Mouse (Mus musculus): ENCODE measurements around the gene Mfsd6. TPM values are rescaled to one million over a fixed set of nuclear protein-coding genes. Genes with fewer than 3 reads are reported as not detected.

Mfsd6 gene
- 10 to 100 TPM; 76.9 to 80.1 TPM for total RNA-seq (2021)

DNA sequence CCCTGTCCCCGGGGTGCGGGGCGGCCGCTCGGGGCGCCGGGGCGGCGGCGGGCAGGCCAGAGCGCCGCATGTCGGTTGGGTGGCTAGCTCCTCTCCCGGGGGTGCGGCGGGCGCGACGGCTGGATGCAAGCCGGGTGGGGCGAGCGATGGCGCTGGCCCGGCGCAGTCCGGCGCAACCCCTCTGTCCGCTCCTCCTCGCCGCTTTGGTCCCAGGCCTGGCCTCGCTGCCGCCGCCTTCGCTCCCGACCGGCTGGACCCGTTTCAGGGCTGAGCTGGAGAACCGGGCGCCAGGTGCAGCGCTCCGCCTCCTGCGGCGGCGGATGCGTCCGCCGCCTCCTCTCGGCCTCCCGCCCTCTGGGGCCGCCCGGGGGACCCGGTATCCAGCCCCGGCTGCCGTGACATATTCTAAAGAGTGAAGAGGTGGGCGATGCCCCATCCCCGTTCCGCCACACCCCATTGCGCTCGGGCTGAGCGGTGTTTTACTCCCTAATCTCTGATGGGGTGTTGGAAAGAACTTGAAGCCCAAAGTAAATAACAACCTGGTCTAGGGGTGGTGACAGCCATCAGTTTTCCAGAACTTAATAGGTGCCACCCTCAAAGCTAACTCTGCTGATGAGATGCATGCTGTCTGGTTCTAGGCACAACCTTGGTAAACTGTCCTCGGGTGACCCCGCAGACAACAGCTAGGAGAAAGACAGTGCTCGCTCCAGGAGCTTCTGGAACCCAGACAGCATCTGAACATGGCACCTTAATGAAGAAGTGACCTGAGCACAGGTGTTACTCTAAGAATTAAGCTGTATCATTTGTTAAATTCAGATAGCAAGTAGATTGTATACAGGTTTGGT, at the start of gene Mfsd6:
TSS of gene Mfsd6 (minus strand) at position 407 of the 845 bp plus-strand sequence.
- peak; percentile 56 to 78 for DNase-seq (ENCODE audit: low spot score in 2 of 2)
- intact Hi-C loops (cut with DNase I), result loop anchor here (10.0 kb wide), 2 partner anchors 62 to 232 kb away; no protein-coding TSS in a partner anchor

DNA sequence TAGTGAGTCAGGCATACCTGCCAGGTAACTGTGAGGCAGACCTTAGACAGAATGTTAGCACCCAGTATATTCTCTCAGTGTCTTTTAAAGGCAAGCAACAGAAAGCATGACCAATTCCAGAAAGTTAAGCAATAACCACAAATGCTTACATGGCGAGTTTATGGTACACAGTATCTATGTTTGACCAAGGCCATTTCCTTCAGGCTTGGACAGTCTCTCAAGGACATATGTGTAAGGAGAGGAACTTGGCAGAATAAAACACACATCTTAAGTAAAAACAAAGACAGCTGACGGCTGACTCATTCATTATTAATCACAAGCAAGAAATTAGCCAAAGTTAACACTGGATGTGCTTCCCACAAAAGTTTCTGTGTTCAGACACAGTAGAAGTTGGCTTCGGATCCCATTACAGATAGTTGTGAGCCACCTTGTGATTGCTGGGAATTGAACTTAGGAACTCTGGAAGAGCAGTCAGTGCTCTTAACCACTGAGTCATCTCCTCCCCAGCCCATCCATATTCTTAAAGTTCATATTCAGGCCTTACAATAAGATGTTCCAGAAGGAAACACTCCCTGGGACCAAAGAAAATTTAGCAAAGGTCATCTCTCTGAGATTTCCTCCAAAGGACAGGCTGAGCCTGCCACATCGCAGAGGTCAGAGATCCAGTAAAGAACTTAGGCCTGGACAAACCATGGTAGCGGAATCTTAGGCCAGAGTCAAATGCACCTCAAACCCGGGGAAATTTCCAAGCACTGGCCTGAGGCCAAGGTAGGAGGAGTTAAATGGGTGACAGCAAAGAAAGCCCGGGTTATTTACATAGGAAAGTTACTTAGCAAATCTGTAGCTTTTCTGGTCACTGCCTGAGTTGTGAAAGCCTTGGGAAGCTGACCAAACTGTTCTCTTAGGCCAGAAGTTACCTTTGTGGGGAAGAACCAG, 38.2 kb upstream of the Mfsd6 start:
- DNase-seq (ENCODE audit: low spot score in 2 of 2), result no peak
- intact Hi-C loops (cut with DNase I), result no loop called here

DNA sequence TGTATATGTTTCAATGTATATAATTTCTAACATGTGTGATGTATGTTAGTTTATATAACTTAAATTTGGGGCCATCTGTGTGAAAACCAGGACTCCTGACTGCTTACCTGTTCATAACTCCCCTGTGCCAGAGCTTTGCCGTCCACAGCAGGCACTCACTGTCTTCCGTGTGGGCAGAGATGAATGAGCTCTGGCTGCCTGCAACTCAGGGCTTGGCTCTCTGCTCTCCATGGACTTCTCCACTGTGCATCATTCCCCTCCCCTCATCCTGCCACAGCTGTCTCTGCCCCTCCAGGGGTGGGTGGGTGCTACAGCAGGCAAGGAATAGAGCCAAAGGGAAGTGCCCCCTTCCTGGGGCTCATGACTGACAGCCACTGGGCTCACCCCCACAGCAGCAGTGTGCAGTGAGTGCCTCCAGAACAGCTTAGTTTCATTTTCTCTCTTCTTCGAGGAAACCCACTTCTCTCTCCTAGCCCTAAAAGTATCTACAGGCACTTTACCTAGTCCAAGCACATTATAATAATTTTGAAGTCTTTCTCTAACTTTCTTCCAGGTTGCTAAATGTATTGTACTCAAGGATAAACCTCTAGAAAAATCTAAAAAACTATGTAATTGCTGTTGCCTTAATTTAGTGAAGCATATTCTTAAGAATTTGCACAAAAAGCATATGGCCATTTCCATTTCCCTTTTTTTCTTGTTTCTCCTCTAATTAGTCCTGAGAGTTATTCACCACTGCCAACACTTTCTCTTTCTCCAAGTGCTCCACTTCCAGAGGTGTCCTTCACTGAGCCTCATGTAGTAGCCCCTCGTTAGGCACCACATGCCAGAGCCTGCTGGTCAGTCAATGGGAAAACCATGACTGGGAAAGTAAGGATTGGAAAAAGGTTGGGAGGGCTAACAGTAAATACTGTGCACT, 36.9 kb upstream of the Mfsd6 start:
- intact Hi-C loops (cut with DNase I), result no loop called here
- no peak for DNase-seq (ENCODE audit: low spot score in 2 of 2)

DNA sequence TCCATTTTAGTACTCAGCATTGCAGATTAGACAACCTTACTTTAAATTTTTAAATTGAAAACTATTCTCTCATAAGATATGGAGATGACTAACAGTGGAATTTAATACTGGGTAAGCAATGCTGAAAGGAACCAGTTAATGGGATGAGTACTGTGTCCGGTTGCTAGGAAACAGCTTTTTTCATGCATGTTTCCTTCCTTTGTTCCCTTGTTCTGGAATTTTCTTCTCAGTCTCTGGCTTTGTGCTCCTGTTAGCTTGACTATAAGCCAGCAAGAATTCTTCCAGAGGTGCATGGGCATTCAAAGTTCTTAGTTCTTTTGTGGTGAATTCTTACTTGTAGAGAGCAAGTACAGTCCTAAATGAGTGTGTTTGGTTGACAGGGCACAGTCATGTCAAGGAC, 30.9 kb upstream of the Mfsd6 start:
- intact Hi-C loops (cut with DNase I), result no loop called here
- DNase-seq (ENCODE audit: low spot score in 2 of 2), result no peak

DNA sequence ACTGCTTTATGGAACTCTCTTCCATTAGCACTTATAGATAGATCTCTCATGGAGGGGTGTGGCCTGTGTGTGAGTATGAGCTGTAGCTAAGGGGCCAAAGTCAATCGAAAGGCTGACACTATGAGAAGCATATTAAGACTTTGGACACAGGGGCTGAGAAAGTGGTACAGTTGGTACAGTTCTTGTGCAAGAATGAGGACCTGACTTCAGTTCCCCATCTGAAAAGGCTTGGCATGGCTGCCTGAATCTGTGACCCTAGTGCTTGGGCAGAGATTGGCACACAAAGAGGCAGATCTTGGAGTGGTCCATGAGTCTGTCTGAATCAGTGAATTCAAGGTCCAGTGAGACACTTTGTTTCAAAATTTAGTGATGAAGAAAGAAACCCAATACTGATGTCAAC, 27.1 kb upstream of the Mfsd6 start:
- intact Hi-C loops (cut with DNase I), result no loop called here

DNA sequence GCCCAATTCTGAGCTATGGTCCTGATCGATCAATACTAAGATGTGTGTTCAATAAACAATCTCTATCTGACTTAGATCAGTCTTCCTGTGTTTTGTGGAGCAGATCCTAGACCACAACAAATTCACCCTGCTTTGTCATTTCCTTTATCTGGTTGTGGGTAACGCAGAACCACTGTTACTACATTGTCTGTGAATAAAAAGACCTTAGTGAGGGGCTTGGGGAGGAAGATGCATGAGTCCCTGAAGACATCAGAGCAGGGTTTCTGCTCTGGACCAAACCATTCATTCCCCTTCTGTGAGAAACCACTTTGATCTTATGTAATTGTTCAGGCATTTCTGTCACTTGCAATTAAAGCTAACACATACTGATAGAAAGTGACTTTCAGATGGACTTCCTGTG, 26.6 kb upstream of the Mfsd6 start:
- DNase-seq (ENCODE audit: low spot score in 2 of 2), result no peak
- intact Hi-C loops (cut with DNase I), result no loop called here

More for the DNA sequence above, 27.1 kb upstream of the Mfsd6 start:
- no peak for DNase-seq (ENCODE audit: low spot score in 2 of 2)

DNA sequence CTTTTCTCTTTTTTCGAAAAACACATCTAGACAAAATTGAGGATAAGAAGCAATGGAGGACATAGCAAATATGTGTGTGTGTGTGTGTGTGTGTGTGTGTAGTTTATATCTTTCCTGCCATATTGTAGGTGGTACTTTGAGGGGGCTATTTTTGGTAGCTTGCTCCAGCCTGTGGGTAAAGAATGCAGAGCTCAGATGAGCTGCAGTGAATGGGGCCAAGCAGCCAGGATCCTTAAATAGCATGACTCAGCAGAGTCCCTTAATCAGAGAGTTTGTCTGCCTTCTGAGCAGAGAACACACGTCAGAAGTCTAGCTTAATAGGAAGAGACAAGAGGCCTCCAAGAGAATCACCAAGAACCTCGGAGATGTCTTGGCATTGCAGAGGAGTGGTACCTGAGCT, 25.4 kb upstream of the Mfsd6 start:
- intact Hi-C loops (cut with DNase I), result no loop called here
- DNase-seq (ENCODE audit: low spot score in 2 of 2), result no peak

DNA sequence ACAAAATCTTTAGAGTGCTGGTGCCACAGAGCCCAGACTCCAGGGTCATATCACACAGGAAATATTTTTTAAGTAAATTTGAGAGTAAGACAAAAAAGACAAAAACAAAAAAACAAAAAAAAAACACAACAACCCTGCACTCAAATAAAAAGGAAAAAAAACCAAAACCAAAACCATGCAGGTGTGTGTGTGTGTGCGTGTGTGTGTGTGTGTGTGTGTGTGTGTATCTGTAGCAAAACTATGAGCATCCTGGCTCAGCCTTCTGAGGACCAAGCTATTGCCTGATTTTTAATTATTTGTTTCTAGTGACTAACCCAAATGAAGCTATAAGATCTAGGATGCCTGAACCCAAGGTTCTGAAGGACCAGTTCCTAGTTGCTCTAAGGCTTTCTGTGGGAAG, 24.4 kb upstream of the Mfsd6 start:
- intact Hi-C loops (cut with DNase I), result no loop called here
- DNase-seq (ENCODE audit: low spot score in 2 of 2), result no peak

DNA sequence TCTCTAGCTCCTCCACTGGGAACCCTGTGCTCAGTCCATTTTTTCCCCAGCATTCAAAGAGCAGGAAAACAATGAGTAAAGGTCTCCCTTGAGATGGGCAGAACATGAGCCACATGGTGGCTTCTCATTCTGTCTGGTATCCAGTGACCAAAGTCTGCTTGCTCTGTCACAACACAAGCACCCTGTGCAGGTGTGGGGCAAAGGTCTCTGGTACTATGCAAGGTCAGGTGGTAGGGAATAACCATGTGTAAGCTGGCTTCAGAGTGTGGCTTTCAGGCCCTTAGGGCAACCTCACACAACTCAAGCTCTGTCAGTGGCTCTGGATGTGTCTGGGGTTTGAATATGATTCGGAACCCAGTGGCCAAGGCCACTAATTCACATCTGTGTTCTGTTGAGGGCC, 22.7 kb upstream of the Mfsd6 start:
- intact Hi-C loops (cut with DNase I), result loop anchor here (5.0 kb wide), 1 partner anchor 453 kb away; no protein-coding TSS in a partner anchor
- no peak for DNase-seq (ENCODE audit: low spot score in 2 of 2)

DNA sequence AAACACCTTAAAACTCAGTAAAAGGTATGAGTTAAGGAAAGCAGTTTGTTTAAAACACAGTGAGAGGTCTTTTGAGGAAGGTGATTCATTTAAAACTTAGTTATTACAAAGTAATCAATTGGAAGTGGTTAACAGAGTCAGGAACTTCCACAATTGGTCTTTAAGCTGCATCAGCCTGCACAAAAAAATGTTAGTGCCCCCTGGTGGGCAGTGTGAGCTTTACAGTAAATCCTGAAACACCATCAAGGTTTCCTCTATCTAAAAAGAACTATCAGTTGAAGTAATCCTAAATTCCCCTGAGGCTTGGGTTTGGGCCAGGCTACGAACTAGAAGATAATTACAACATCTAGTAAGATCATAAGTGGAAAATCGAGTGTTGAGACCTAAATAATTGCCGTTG, 21.0 kb upstream of the Mfsd6 start:
- DNase-seq (ENCODE audit: low spot score in 2 of 2), result peak; percentile 50 to 68
- intact Hi-C loops (cut with DNase I), result loop anchor here (1.0 to 5.0 kb wide), 3 partner anchors 100 to 451 kb away; no protein-coding TSS in a partner anchor

DNA sequence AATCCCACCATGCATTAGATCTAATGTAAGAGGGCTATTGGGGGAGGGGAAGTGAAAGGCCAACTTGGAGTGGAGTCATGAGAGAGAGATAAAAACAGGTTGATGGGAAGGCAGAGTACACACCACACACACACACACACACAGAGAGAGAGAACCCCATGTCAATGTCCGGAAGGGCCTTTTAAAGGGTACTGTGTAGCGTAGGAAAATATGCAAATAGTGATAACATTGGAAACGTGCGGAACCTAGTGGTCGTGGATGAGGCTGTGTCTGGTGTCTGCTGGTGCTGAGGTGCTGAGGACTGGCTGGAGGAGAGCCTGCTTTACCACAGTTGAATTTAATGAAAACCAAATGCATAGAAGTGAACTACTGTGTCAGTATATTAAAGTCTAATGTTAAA, 15.3 kb upstream of the Mfsd6 start:
- intact Hi-C loops (cut with DNase I), result no loop called here
- DNase-seq (ENCODE audit: low spot score in 2 of 2), result no peak

DNA sequence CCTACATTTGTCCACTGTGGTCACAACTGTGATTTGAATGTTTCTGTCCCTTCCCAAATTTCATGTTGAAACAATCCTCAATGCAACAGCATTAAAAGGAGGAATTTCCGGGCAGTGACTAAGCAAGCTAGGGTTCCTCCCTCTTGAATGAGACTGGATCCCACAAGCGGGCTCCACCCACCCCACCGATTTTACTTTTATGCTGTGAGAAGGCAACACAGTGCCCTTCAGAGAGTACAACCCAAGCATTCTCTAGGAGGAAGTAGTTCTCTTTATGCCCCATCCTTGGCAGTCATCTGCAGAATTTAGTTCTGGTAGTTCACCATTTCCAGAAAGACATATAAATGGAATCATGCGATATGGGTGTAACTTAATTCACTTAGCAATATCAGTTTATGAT, 6.9 kb upstream of the Mfsd6 start:
- intact Hi-C loops (cut with DNase I), result no loop called here
- DNase-seq (ENCODE audit: low spot score in 2 of 2), result no peak

DNA sequence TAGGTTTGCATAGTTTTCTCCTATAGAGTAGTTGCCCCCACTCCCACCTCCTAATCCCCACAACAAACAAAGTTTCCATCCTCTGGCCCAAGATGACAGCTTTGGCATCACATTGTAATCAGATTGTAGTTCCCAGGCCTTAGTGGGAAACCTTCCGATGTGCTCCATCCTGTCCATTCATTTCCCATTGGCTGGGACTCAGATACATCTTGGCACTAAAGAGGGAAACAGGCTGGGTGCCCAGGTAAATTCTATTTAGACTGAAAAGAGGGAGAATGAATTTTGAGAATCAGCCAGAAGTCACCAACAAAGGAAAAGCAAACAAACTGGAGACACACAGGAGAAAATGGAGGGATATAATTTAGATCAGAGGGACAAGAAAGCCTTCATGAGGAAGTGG, 3.0 kb upstream of the Mfsd6 start:
- intact Hi-C loops (cut with DNase I), result no loop called here

DNA sequence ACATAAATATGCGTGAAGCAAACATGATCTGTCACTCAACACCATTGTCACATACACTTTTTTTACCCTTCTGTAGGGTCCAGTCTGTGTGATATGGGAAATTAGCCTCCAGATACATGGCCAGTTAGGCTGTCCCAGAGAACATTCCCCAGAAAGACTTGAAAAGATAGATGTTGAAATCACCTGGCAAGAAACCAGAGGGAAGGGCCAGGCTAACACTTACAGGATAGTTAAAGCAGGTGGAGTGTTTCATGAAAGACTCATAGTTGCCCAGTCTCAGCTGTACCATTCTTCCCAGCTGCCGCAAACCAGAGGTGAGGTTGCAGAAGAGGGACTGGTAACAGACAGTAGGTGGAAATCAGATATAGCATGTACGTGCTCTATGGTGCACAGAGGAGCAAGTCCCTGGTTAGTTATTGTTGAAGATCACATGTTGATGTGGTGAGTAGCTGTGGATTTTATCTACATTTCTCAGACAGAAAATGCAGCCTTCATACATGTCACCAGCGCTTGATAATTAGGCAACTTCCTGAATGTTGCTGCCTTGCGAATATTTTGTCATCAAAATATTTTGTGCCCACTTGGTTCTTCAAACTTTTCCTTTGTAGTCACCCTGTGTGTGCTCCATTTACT, 1.7 kb upstream of the Mfsd6 start:
- DNase-seq (ENCODE audit: low spot score in 2 of 2), result no peak
- intact Hi-C loops (cut with DNase I), result loop anchor here (10.0 kb wide), 2 partner anchors 64 to 234 kb away; no protein-coding TSS in a partner anchor

More for the DNA sequence above, 3.0 kb upstream of the Mfsd6 start:
- no peak for DNase-seq (ENCODE audit: low spot score in 2 of 2)

DNA sequence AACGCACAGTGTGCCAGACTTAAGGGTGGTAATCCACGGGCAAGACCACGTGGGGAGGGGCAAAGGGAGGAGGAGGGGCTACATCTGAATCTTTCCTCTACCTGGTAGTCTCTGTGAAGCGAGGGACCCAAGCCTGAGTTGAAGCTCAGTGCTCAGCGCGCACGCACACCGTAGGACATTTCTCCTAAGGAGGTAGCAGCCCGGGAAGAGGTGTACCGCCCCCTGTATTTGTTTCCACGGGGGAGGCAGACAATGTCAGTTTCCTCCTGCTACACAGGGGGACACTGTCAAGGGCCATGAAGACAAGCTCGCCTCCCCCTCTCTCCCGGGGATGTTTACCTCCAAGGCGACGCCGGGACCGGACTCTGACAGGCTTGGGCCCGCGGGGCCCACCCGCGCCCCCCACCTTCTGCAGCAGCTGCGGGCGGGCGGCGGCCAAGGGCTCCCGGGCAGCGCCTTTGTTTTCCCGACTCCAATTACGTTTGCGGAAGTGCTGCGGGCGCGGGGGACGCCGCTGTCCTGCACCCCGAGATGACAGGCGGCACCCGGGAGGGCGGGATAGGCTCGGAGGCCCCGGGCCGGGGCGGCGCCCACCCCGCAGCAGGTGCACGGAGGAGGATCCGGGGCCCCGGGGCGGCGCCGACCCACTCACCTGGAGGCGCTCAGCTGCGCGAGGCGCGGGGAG, 749 bp downstream of the Mfsd6 start:
- peak; percentile 67 to 77 for DNase-seq (ENCODE audit: low spot score in 2 of 2)
- intact Hi-C loops (cut with DNase I), result loop anchor here (10.0 kb wide), 2 partner anchors 62 to 232 kb away; no protein-coding TSS in a partner anchor

DNA sequence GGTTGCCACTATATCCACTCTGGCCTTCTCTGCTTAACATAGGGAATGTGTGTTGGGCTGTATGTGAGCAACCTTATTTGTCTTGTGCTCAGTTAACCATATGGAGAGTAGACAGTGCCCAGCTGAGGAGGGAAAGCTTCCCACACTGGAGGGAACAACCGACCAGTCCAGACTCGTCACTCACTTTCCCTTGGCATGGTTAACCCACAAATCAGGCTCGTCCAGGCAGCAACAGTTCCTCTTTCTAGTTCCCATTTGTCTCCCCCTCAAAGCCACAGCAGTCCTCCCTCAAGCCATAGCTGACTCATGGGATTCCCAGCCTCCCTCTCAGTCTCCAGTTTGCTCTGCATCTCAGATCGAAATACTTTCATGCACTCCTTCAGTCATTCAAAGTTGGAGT, 4.7 kb downstream of the Mfsd6 start:
- intact Hi-C loops (cut with DNase I), result loop anchor here (10.0 kb wide), 2 partner anchors 58 to 228 kb away; no protein-coding TSS in a partner anchor
- DNase-seq (ENCODE audit: low spot score in 2 of 2), result peak in 1 of 2 experiments; percentile 32

DNA sequence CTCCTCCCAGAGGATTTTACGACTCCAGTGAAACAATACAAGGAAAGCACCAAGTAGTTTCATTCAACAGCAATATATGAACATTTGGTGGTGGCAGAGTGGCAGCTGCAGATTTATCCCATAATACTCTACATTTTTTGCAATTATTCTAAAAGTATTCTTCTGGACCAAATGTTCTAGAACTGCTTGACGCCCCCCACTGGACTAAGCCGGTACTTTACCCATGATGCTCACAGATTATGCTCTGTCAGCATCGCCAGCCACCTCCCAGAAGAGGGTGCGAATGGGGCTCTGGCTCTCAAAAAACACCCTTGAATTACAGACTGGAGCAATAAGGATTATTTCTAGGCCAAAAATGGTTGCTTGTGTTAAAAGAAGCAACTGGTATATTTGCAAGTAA, 8.2 kb downstream of the Mfsd6 start:
- DNase-seq (ENCODE audit: low spot score in 2 of 2), result no peak
- intact Hi-C loops (cut with DNase I), result no loop called here

DNA sequence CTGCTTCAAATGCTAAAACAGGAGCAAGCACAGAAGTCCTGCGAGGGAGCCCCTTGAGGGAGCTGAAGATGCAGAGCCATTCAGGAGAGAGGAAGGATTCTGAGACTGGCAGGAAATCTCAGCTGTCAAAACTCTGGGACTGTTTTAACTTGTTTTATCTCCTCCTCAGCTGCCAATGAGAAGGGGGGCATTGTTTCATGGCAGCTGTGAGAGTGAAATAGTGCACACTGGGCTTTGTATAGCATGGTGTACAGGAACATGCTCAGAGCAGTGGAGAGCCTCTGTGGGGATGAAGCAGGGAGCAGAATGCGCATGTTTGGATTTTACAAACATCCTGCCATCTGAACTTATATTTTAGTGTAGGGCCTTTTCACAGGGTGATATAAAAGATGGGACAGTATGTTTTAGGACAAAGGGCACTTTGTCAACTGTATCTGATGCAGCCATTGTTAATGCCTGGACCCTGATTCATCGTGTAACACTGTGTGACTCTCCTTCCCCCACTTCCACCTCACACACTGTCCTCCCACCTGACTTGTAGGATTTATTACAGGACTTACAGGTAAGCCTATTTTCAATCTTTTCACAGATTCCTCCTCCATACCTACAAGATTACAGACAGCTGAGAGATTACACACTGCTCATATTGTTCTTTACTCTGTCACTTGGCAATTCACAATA, 9.1 kb downstream of the Mfsd6 start:
- intact Hi-C loops (cut with DNase I), result no loop called here
- DNase-seq (ENCODE audit: low spot score in 2 of 2), result no peak

Measured in left cerebral cortex, postnatal 36 days (tissue).